Mouse (Mus musculus) small intestine, adult 10 weeks (tissue): Measurements from ENCODE around the gene Tmem125. TPM values are rescaled to one million over a fixed set of nuclear protein-coding genes. Genes with fewer than 3 reads are reported as not detected.

Experiments used
- polyA plus RNA-seq: library from polyadenylated mRNA; stranded (reverse); fragments of 350-450 nt; fragmentation: Illumina TruSeq; extraction: RNeasy Lipid Tissue Mini Kit (QIAGEN cat#74804); gene quantifications from one replicate; pipeline ENCODE4 v1.2.3, GENCODE M21; 2014; ENCODE audit warnings: low replicate concordance

The Tmem125 gene
- 3.4 TPM for polyA plus RNA-seq

DNA sequence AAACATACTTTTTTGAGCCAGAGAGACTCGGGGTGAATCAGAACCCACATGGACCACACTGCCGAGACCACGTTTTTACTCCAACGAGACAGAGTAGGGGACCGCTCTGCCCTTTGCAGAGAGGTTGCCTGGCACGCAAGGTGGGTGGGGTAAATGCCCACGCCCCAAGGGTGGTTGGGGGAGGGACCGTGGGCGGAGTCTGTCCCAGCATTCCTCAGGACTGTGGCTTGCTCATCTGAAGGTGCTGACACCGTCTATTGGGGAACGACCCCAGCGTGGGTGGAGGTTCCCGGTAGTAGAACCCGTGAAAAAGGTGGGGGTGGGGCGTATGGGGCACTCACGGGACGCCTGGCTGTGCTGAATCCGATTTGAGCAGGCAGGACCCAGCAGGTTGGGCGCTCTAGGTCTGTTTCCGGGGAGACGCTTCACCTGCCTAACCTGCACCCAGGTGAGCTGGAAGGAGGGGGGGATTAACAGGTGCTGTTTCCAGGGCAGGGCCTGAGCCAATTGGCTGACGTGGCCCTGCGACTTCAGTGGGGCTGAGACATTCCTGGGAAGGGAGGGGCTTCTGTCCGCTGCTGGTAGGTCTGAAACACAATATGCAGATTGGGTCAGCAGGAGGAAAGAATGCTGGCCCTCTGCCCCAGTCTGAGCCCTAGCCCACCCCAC lies at the start of gene Tmem125:
Gene Tmem125, minus strand, starts transcription at position 453 of the 669 bp plus-strand sequence.

GRCm38 (mm10) chr4:118526408-118527334 lies 17.2 kb downstream of the Tmem125 start, which contains the start of gene 2610528J11Rik:
2610528J11Rik (plus strand) TSS chr4:118526999.

Other genes with a start within 250 kb of the Tmem125 start
- gene Szt2, start 134.8 kb downstream of the Tmem125 start, polyA plus RNA-seq = 0.22 TPM
- gene Med8, start 134.7 kb downstream of the Tmem125 start, polyA plus RNA-seq = 40.3 TPM
- gene Elovl1, start 116.0 kb downstream of the Tmem125 start, polyA plus RNA-seq = 22.9 TPM
- 0.82 TPM for gene Cdc20, start 106.7 kb downstream of the Tmem125 start, polyA plus RNA-seq
- gene Mpl, start 86.5 kb downstream of the Tmem125 start, polyA plus RNA-seq = not detected
- gene Tie1, start 54.0 kb downstream of the Tmem125 start, polyA plus RNA-seq = 0.33 TPM
- 12.7 TPM for gene 2610528J11Rik, start 17.0 kb downstream of the Tmem125 start, polyA plus RNA-seq
- gene Cfap57, start 76.7 kb upstream of the Tmem125 start, polyA plus RNA-seq = not detected
- 9.5 TPM for gene Ebna1bp2, start 76.8 kb upstream of the Tmem125 start, polyA plus RNA-seq
- gene Olfr62, start 114.9 kb upstream of the Tmem125 start, polyA plus RNA-seq = not detected
- not detected for gene Olfr1342, start 148.7 kb upstream of the Tmem125 start, polyA plus RNA-seq
- not detected for gene Olfr1341, start 159.5 kb upstream of the Tmem125 start, polyA plus RNA-seq
- gene Olfr1340, start 176.1 kb upstream of the Tmem125 start, polyA plus RNA-seq = not detected
- not detected for gene Olfr1339, start 188.1 kb upstream of the Tmem125 start, polyA plus RNA-seq
- not detected for gene Olfr1338, start 214.7 kb upstream of the Tmem125 start, polyA plus RNA-seq
- gene Olfr1337, start 238.5 kb upstream of the Tmem125 start, polyA plus RNA-seq = not detected